Mouse (Mus musculus) CH12.LX (cell line): Measurements from ENCODE around the gene Sppl2b. TPM values are rescaled to one million over a fixed set of nuclear protein-coding genes. Genes with fewer than 3 reads are reported as not detected.

Experiments
- DNase-seq: peaks from one replicate; pipeline ENCODE4 v3.0.0-alpha.2; 2013; ENCODE audit errors: extremely low read depth
- H3K27ac ChIP-seq: 2 replicates; pipeline ENCODE4 v1.5.1; 2012; ENCODE audit warnings: low read depth, mild to moderate bottlenecking, control low read depth, moderate library complexity; ENCODE audit not compliant: insufficient read depth
- H3K27me3 ChIP-seq: replicated peaks from 2 replicates; pipeline ENCODE3; 2012; ENCODE audit warnings: inconsistent platforms
- H3K36me3 ChIP-seq, 2 experiments: replicated peaks in 1 of 2; 2 replicates each; pipeline versions ENCODE3 to v1.6.1; 2012; ENCODE audit warnings: inconsistent platforms in 1 of 2, low read length in 1 of 2, mild to moderate bottlenecking in 1 of 2, mixed read lengths in 1 of 2, moderate library complexity in 1 of 2; ENCODE audit not compliant: control insufficient read depth in 1 of 2, insufficient read depth in 1 of 2
- H3K4me1 ChIP-seq, 2 experiments: 2 replicates each; pipeline ENCODE4 v1.6.1; 2012; ENCODE audit warnings: inconsistent platforms in 1 of 2, moderate library complexity in 1 of 2; ENCODE audit not compliant: insufficient read depth in 2 of 2, control insufficient read depth in 1 of 2
- H3K4me2 ChIP-seq: 2 replicates; pipeline ENCODE4 v1.6.1; 2012; ENCODE audit warnings: low read depth, mild to moderate bottlenecking, control low read depth; ENCODE audit not compliant: poor library complexity, insufficient read depth, severe bottlenecking
- H3K4me3 ChIP-seq, 3 experiments: fragments of 150-350 bp in 1 of 3; sonication (generic) in 1 of 3; replicated peaks in 1 of 3; 2 replicates each; pipeline versions ENCODE3 to v1.5.1; 2011 to 2012; ENCODE audit warnings: low read depth in 2 of 3, low read length in 2 of 3, mild to moderate bottlenecking in 2 of 3, moderate library complexity in 2 of 3, control low read depth in 1 of 3, improper control_type of control experiment in 1 of 3, inconsistent platforms in 1 of 3, mixed read lengths in 1 of 3; ENCODE audit not compliant: poor library complexity in 1 of 3
- H3K79me2 ChIP-seq: replicated peaks from 2 replicates; pipeline ENCODE4 v1.6.1; 2012; ENCODE audit warnings: mild to moderate bottlenecking, moderate library complexity; ENCODE audit not compliant: control insufficient read depth, poor library complexity, insufficient read depth, severe bottlenecking; ENCODE audit errors: extremely low read depth
- H3K9ac ChIP-seq: 2 replicates; pipeline ENCODE4 v1.6.1; 2012; ENCODE audit warnings: low read depth, mild to moderate bottlenecking, control low read depth, moderate library complexity; ENCODE audit not compliant: insufficient read depth
- H3K9me3 ChIP-seq: replicated peaks from 2 replicates; pipeline ENCODE3; 2012; ENCODE audit warnings: low read length, inconsistent platforms, mixed read lengths
- BHLHE40 ChIP-seq: IDR thresholded peaks from 2 replicates; pipeline ENCODE4 v1.6.1; 2011; ENCODE audit warnings: mild to moderate bottlenecking, low read depth, low read length, improper control_type of control experiment
- CHD2 ChIP-seq: IDR thresholded peaks from 2 replicates; pipeline ENCODE4 v1.6.1; 2011; ENCODE audit warnings: low read length, improper control_type of control experiment
- E2F4 ChIP-seq: IDR thresholded peaks from 2 replicates; pipeline ENCODE4 v1.6.1; 2011; ENCODE audit warnings: low read depth, low read length, improper control_type of control experiment; ENCODE audit not compliant: insufficient replicate concordance
- EP300 ChIP-seq: IDR thresholded peaks from 2 replicates; pipeline ENCODE4 v1.6.1; 2011; ENCODE audit warnings: low read length, improper control_type of control experiment
- ETS1 ChIP-seq: conservative IDR thresholded peaks from 2 replicates; pipeline ENCODE4 v1.6.1; 2012; ENCODE audit warnings: low read depth, mild to moderate bottlenecking, inconsistent platforms, low read length, improper control_type of control experiment, moderate library complexity
- GABPA ChIP-seq: IDR thresholded peaks from 2 replicates; pipeline ENCODE4 v1.6.1; 2012; ENCODE audit warnings: low read depth, low read length, improper control_type of control experiment, inconsistent platforms; ENCODE audit not compliant: insufficient replicate concordance
- HCFC1 ChIP-seq: IDR thresholded peaks from 2 replicates; pipeline ENCODE4 v1.6.1; 2012; ENCODE audit warnings: low read depth, mild to moderate bottlenecking, inconsistent platforms, low read length, improper control_type of control experiment
- JUN ChIP-seq: IDR thresholded peaks from 2 replicates; pipeline ENCODE4 v1.6.1; 2011; ENCODE audit warnings: low read depth, mild to moderate bottlenecking, low read length, improper control_type of control experiment, moderate library complexity; ENCODE audit not compliant: insufficient read depth
- JUND ChIP-seq: conservative IDR thresholded peaks from 2 replicates; pipeline ENCODE4 v1.6.1; 2011; ENCODE audit warnings: low read depth, low read length, improper control_type of control experiment
- KAT2A ChIP-seq: IDR thresholded peaks from 2 replicates; pipeline ENCODE4 v1.6.1; 2012; ENCODE audit warnings: low read length, improper control_type of control experiment, inconsistent platforms; ENCODE audit not compliant: insufficient replicate concordance
- MEF2A ChIP-seq: IDR thresholded peaks from 2 replicates; pipeline ENCODE4 v1.6.1; 2014; ENCODE audit warnings: low read depth, mild to moderate bottlenecking, inconsistent platforms, low read length, improper control_type of control experiment, borderline replicate concordance
- MYC ChIP-seq: IDR thresholded peaks from 2 replicates; pipeline ENCODE4 v1.6.1; 2011; ENCODE audit warnings: low read depth, mild to moderate bottlenecking, improper control_type of control experiment, low read length
- POLR2AphosphoS2 ChIP-seq: IDR thresholded peaks from 2 replicates; pipeline ENCODE4 v1.6.1; 2011; ENCODE audit warnings: low read depth, low read length, improper control_type of control experiment
- SIN3A ChIP-seq: IDR thresholded peaks from 2 replicates; pipeline ENCODE4 v1.6.1; 2012; ENCODE audit warnings: low read length, improper control_type of control experiment, inconsistent platforms
- SMC3 ChIP-seq: IDR thresholded peaks from 2 replicates; pipeline ENCODE4 v1.6.1; 2011; ENCODE audit warnings: low read depth, low read length, improper control_type of control experiment
- TBP ChIP-seq: conservative IDR thresholded peaks from 2 replicates; pipeline ENCODE4 v1.6.1; 2011; ENCODE audit warnings: low read depth, low read length, improper control_type of control experiment
- USF2 ChIP-seq: conservative IDR thresholded peaks from 2 replicates; pipeline ENCODE4 v1.6.1; 2011; ENCODE audit warnings: low read depth, low read length, improper control_type of control experiment
- ZKSCAN1 ChIP-seq: IDR thresholded peaks from 2 replicates; pipeline ENCODE4 v1.6.1; 2012; ENCODE audit warnings: low read depth, inconsistent platforms, low read length, improper control_type of control experiment, borderline replicate concordance
- ZMIZ1 ChIP-seq: IDR thresholded peaks from 2 replicates; pipeline ENCODE4 v1.6.1; 2012; ENCODE audit warnings: low read depth, mild to moderate bottlenecking, inconsistent platforms, low read length, improper control_type of control experiment
- ZNF384 ChIP-seq: IDR thresholded peaks from 2 replicates; pipeline ENCODE4 v1.6.1; 2012; ENCODE audit warnings: low read depth, low read length, improper control_type of control experiment, inconsistent platforms
- dilution Hi-C: fragments of 300-500 bp; cut with MboI; formaldehyde crosslinking; loops from 2 replicates; pipeline ENCODE4 v1.14.3; 2020; ENCODE audit warnings: low sequenced_read_pairs; ENCODE audit not compliant: extremely low pct_unique_long_range_greater_than_20kb, extremely low pct_ligation_motif_present
- in situ Hi-C: fragments of 300-500 bp; cut with MboI; formaldehyde crosslinking; loops from 3 replicates; pipeline ENCODE4 v1.14.3; 2019; ENCODE audit warnings: low sequenced_read_pairs, low pct_ligation_motif_present, low pct_unique_long_range_greater_than_20kb, mixed read lengths
- polyA plus RNA-seq: library from polyadenylated mRNA; unstranded; fragments of >175 nt; gene quantifications from 2 replicates; pipeline ENCODE4 v1.2.1, GENCODE M21; 2012; ENCODE audit warnings: low read depth; ENCODE audit not compliant: insufficient read length
- total RNA-seq, 2 experiments: library from RNA; depleted of rRNA; stranded (reverse); fragments of 300-350 nt in 1 of 2; fragments of >200 nt in 1 of 2; gene quantifications; 2 replicates each; pipeline ENCODE4 v1.2.3; 2012 to 2014

Sppl2b gene
- total and polyA plus RNA-seq, 3 experiments, result 13.8 to 24.1 (median 19.0) TPM

DNA sequence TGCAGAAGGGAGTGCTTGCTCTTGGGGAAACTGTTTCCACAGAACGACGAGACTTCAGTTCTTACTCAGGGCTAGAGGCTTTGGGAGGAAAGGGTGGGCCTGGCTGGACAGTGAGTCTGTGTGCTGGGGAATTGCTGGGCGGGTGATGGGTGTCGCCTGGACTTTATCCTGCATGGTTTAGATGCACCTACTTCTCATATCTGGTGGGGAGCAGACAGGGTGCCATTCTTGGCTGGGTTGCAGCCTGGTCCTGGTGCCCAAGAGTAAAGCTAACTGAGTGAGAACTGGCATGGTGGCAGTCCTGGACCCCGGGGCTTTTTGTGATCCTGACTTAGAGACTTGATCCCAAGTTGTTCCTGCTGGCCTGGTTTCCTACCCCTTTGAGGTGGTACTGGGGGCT is 1.8 kb downstream of the Sppl2b start:
- no peak overlapping the region for H3K4me2 ChIP-seq
- in situ Hi-C loops, result loop anchor here (5.0 kb wide), 1 partner anchor 35 kb away; no protein-coding TSS in a partner anchor
- DNase-seq, result no peak
- no peaks in the 10 kb centered on the region for H3K9me3 ChIP-seq
- TF ChIP-seq KAT2A (no peak), MYC (no peak), SMC3 (no peak), CHD2 (no peak), HCFC1 (no peak), MEF2A (no peak), GABPA (no peak), USF2 (no peak), TBP (no peak), ZKSCAN1 (no peak), EP300 (no peak), SIN3A (no peak), BHLHE40 (no peak), JUND (no peak), JUN (no peak), ZNF384 (no peak), POLR2AphosphoS2 (no peak), E2F4 (no peak), ZMIZ1 (no peak), ETS1 (no peak)
- no peak overlapping the region for H3K9ac ChIP-seq
- H3K79me2 ChIP-seq, result peaks cover 16% of the 10 kb centered on the region
- H3K36me3 ChIP-seq, result peaks cover 24 to 53% of the 10 kb centered on the region in 2 experiments
- peaks cover 10 to 34% of the 10 kb centered on the region in 2 experiments for H3K4me1 ChIP-seq
- dilution Hi-C loops, result no loop called here
- no peak overlapping the region for H3K27ac ChIP-seq
- no peak overlapping the region for H3K4me3 ChIP-seq
- H3K27me3 ChIP-seq, result no peaks in the 10 kb centered on the region

GRCm38 (mm10) chr10:80857386-80857785 is 2.3 kb downstream of the Sppl2b start:
- H3K9me3 ChIP-seq, result no peaks in the 10 kb centered on the region
- no peak for DNase-seq
- H3K27ac ChIP-seq, result no peak overlapping the region
- H3K4me2 ChIP-seq, result no peak overlapping the region
- H3K9ac ChIP-seq, result no peak overlapping the region
- peaks cover 24 to 53% of the 10 kb centered on the region in 2 experiments for H3K36me3 ChIP-seq
- H3K27me3 ChIP-seq, result no peaks in the 10 kb centered on the region
- in situ Hi-C loops (loop anchor here (5.0 kb wide), 1 partner anchor 35 kb away; no protein-coding TSS in a partner anchor), dilution Hi-C loops (no loop called here)
- H3K79me2 ChIP-seq, result peaks cover 16% of the 10 kb centered on the region
- peaks cover 10 to 34% of the 10 kb centered on the region in 2 experiments for H3K4me1 ChIP-seq
- no peak overlapping the region for H3K4me3 ChIP-seq
- TF ChIP-seq ZKSCAN1, result no peak
